Mouse (Mus musculus): ENCODE data around the gene Mcm5.

DNA sequence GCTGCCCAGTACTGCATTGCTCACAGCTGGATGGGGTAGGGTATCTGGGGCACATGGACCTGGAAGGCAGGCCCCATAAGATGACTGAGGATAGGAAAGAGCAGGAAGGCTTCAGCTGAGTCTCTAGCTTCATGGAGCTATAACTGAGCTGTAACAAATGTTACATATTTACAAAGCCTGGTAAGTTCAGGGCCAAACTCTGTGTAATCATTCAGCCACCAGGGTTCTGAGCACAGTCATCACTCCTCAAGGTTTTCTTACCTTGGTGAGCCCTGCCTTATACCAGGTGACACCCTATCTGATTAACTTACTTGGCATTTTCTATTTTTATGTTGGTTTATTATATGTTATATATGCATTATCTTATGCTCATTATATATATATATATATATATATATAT, 22.2 kb upstream of the Mcm5 start:
- TF ChIP-seq CTCF (IDR thresholded peaks at IDR 0.05; ENCODE audit: insufficient read depth, low read length), result no peak
- no peak for TF ChIP-seq POLR2A (IDR thresholded peaks at IDR 0.05; ENCODE audit: borderline replicate concordance, extremely low read depth, low read depth, low read length)
